Mouse (Mus musculus) left cerebral cortex, postnatal 36 days (tissue): ENCODE measurements around the gene Kng1. TPM values are rescaled to one million over a fixed set of nuclear protein-coding genes. Genes with fewer than 3 reads are reported as not detected.

Experiments
- DNase-seq, 2 experiments: peaks; one replicate each; pipeline ENCODE4 v3.0.0; 2021 to 2022; ENCODE audit warnings: low spot score in 2 of 2, mixed read lengths in 1 of 2
- intact Hi-C: fragments of 180-260 bp; cut with DNase I; formaldehyde crosslinking; loops from one replicate; pipeline ENCODE4 v1.15.1; 2025
- microRNA-seq: library from miRNA; unstranded; fragments of <30 nt; microRNA quantifications from one replicate; pipeline ENCODE4 v1.2.0, GENCODE M21; 2022
- total RNA-seq, 2 experiments: library from RNA; stranded (reverse); gene quantifications; 2 replicates each; pipeline ENCODE4 v1.2.3; 2021

The Kng1 gene
- total RNA-seq, 2 experiments from 2014 or later, result not detected

DNA sequence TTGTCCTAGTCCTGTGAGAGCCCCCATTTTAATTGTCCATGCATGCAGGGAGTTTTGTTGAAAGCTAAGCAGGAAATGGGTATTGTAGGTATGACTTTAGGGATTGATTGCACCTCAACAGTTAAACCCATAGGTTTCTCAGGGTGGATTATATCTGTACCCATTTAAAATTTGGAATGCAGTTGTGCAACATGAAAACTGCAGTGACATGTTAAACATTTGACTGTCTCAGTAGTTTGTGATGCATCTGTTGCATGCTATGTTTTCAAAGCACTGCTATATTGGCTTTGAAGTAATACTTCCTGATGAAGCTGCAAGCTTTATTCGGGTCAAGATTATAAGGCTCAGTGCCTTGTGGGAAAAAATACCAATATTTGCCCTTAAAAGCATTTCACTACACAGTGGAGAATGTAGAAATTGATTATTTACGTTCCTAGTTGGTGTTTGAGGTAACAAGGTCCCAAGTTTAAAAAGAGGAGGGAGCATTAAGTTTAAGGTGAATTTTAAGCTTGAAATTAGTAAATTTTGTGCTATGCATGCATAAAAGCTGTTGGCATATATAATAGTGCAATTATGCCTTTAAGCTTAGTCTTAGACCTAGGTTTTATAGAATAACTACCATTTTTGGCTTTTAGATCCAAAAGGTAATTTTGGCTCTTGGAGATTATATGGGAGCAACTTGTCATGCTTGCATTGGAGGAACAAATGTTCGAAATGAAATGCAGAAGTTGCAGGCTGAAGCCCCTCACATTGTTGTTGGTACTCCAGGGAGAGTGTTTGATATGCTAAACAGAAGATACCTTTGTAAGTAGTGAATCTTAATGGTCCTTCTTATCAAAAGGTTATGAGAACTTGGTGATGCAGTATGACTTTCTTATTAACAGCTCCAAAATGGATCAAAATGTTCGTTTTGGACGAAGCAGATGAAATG is 52.0 kb downstream of the Kng1 start:
- intact Hi-C loops, result no loop called here
- DNase-seq, result no peak

DNA sequence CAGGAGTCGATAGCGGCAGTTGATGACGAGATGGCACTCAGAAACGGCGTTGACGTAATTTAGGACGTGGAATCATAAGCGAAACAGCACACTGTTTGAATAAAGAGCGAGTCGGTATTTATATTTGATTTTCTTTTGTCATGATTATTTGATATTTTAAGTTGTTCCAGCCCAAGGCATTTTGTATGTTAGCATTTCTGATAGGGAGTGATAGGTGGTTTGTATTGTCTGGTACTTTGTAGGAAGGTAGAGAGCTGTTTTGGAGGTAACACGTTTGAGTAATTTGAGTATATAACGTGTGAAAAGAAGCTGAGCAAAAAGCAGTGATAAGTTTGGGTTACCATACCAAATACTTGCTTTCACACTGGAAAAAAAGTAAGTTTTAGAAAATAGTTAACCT is 54.7 kb downstream of the Kng1 start:
- intact Hi-C loops, result no loop called here
- DNase-seq, result no peak

DNA sequence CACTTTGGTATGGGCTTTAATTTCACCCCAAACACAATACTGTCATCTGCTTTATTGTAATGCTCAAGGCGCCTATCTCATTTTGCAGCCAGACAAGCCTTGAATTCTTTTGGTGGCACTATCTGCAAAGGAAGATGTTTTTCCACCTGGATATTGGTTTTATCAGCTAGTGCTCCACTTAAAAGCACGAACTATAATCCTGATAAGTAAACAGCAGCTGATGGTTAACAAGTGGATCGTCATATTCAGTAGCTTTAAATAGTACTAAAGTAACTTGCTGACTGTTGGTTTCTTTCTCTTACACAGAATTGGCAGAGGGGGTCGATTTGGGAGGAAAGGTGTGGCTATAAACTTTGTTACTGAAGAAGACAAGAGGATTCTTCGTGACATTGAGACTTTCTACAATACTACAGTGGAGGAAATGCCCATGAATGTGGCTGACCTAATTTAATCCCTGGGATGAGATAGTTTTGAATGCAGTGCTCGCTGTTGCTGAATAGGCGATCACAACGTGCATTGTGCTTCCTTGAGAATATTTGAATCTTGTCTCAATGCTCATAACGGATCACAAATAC is 55.3 kb downstream of the Kng1 start:
- intact Hi-C loops, result no loop called here
- DNase-seq, result no peak

DNA sequence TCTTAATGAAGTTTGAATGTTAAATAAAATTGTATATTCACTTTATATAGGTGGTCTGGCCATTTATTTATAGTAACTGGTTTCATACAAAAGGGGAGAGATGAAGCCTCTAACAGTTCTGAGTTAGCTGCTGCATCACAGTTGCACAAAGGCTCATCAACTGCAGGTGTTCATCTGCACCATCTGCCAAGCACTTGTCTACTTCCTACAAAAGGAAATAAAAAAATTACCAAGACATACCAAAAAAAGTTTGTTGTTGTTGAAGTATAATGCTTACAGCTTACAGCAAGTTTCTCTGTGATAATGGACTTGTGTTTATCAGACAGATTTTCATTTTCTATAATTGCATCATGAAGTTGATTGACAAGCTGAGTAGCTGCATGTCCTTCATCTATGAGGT is 56.2 kb downstream of the Kng1 start:
- intact Hi-C loops, result no loop called here
- no peak for DNase-seq

DNA sequence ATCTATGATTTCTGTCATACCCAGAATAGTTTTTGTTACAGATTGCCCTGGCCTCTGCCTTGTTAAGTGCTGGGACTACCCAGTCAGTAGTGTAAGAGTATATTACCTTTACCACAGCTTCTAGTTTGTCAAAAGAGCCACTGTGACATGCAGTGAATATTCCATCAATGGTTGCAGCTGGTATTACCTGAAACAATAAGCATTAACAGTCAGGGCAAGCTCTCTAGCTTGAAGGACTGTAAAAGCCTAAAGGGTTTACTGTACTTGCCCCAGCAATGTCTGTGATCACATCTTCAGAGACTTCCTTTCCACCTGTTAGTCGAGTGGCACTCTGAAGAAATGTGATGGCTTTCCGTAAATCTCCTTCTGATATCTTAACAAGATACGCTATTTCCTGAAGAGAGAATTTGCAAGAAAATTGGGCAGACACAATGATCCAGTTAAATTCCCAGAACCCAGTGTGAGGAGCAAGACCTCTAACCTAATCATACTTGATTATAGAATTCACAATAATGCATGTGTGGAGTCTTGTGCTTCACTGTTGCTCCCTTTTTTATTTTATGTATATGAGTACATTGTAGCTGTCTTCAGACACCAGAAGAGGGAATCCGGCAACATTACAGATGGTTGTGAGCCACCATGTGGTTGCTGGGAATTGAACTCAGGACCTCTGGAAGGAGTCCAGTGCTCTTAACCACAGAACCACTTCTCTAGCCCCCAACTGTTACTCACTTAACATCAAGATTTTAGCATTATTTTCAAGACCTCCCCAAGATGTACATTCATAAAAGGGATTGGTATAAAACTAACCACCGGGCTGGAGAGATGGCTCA is 56.9 kb downstream of the Kng1 start:
- intact Hi-C loops, result no loop called here
- no peak for DNase-seq

DNA sequence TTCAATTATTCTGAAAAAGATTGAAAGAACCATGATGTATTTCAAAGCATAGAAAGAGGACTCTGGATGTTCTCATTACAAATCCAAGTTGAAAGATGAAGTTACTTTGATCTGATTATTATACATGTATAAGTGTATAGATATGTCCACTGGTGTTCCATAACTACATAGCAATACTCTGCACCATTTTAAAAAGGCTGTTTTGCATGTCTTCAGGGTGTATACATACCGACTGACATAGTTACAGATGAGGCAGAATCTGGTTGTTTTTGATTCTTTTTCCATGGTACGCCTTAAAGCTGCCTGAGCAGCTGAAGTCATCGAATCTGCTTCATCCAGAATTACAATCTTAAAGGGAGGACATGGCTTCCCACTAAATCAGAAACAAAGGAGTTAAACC is 57.8 kb downstream of the Kng1 start:
- intact Hi-C loops, result no loop called here
- DNase-seq, result no peak

DNA sequence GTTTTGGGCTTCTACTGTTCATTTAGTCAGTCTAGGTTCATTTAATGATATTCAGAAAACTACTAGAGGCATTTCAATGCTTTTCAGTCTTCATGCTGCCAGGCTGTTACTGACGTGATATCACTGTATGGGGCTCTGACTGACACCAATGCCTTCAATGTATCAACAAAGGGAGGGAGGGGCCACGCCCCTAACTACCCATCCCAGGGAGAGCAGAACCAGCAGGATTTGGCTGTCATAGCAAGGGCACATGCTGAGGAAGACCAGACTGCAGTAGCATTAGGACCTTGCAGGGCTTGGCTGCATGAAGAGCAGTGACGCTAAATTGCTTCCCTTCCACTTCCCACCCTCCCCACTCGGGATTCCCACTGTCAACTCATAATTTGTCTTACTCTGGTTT is 59.5 kb downstream of the Kng1 start:
- intact Hi-C loops, result no loop called here
- DNase-seq, result no peak

DNA sequence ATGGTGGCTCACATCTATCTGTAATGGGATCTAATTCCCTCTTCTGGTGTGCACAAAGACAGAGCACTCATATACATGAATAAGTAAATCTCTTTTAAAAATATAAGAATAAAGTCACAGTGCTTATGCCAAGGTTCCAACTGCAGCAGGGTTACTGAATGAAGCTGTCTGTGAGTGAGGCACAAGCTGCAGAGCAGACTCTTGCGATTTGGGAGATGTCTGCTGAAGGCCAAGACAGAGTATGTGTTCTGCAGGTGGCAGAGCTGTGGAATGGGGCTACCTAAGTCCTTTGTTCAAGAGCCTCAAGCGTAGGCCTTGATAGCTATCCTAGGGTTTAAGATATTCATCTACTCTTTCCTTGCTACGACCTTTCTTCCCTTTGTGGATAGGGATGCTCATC is 64.8 kb downstream of the Kng1 start:
- intact Hi-C loops, result no loop called here
- DNase-seq, result no peak

DNA sequence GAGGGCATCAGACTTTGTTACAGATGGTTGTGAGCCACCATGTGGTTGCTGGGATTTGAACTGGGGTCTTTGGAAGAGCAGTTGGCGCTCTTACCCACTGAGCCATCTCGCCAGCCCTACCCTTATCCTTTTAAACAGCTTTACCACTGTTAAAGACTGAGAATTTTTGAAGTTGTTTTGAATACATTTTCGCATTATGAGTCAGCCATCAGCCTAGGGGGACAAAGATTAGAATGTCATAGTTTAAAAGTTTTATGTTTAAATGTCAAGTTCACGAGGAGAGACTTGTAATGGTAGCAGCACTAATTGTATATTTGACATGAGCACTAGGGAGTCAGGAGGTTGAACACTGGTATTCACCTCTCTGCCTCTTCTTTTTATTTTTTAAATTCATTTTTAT is 65.4 kb downstream of the Kng1 start:
- intact Hi-C loops, result no loop called here
- DNase-seq, result no peak

DNA sequence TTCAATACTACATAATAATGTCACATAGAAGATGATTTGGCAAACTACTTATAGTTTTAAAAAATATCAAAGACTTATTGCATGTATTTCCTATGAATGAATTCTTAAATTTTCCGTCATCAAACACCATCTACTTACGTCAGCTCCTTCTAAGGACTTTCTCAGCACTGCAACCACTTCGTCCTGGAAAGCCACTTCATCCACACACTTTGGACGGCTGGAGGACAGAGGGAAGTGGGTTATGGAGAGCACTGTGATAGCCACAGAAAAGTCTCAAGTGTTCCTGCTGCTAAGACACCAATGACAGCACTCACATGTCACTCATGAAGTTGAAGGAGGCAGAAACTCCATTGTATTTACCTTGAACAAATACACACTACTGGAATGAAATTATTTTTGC is 66.7 kb downstream of the Kng1 start:
- no peak for DNase-seq
- intact Hi-C loops, result no loop called here

DNA sequence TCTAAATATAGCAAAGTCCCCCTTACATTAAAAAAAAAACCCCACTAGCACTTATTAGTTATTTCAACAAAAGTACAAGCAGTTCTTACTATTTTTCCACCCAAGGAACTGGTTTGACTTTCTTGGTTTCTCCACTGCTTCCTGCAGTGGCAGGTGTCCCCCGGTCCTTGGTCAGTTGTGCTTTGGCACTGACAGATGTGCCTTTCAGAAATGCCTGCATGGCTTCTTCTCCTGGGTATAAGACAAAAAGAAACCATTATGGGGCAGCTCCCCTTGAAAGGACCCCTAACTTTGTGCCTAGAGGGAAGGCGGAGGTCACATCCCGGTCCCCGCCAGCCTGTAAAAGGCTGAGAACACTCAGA is 69.6 kb downstream of the Kng1 start:
- DNase-seq, result no peak
- intact Hi-C loops, result loop anchor here (2.0 to 5.0 kb wide), 2 partner anchors 20 to 270 kb away; partner anchors contain the start of genes Dnajb11, Eif4a2 and Tbccd1

DNA sequence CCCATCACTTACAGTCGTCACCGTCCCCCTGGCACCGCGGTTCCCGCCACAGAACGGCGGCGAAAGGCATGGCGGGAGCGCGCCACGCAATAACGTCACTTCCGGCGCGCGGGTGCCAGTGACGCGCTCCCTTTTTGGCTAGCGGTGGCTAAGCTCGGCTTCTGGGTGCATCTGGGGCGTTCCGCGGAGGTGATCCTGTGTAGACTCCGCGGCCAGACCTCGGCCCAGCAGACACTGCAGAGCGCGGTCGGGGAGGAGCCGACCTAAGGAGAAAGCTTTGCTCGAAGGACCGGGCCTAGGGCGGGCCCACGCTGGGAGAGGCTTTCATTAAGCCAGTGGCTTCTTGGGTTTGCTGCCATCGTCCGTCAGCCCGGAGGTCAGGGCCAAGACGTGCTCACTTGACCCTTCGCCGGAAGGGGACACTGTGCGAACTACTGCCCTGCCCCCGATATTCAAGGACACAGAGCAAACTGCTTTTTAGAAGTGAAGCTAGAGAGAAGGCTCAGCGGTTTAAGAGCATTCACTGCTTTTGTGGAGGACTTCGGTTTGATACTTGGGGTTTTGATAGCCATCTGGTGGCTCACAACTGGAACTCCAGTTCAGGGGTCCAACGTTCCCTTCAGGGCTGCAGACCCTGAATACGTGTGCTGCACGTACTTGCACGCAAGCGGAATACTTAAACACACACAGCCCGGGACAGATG is 70.2 kb downstream of the Kng1 start, which contains the start of gene Rfc4:
Gene Rfc4, minus strand, starts transcription at position 65 of the 703 bp plus-strand sequence.
- intact Hi-C loops, result loop anchor here (2.0 to 5.0 kb wide), 2 partner anchors 21 to 271 kb away; partner anchors contain the start of genes Dnajb11, Eif4a2 and Tbccd1
- peak; percentile 95 to 97 for DNase-seq

DNA sequence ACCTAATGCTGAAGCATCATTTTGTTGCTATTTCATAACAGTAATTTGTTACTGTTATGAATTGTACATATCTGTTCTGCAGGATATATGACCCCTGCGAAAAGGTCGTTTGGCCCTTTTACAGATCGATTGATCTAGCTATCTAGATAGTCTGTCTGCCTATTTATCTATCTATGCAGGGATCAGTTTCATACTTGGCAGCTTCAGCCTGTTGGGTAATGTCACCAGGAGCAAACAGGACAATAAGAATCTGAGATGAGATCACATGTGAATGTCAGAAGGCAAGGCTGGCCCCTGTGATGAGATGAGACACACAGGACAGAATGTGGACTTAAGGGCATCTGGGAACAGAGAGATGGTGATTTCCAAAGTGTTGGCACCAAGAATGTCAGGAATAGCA is 72.6 kb downstream of the Kng1 start:
- intact Hi-C loops, result no loop called here
- no peak for DNase-seq

Small RNA genes lying within 50 kb of the gene (microRNA-seq; reads per million reads assigned to microRNA genes)
- gene Gm49346, result 0.76 reads per million

Other genes with a start within 250 kb of the Kng1 start
- not detected for gene Crygs, start 246.3 kb upstream of the Kng1 start, total RNA-seq
- 10 to 100 TPM; 13.8 to 16.3 TPM for gene Tbccd1, start 200.2 kb upstream of the Kng1 start, total RNA-seq
- 10 to 100 TPM; 64.7 to 71.8 TPM for gene Dnajb11, start 200.0 kb upstream of the Kng1 start, total RNA-seq
- gene Ahsg, start 166.6 kb upstream of the Kng1 start, total RNA-seq, result not detected
- not detected for gene Fetub, start 139.5 kb upstream of the Kng1 start, total RNA-seq
- not detected for gene Hrg, start 106.8 kb upstream of the Kng1 start, total RNA-seq
- not detected for gene Kng2, start 28.4 kb upstream of the Kng1 start, total RNA-seq
- gene Eif4a2, start 49.6 kb downstream of the Kng1 start, total RNA-seq, result 100 to 1,000 TPM; 863 to 878 TPM
- 1 to 10 TPM; 6.8 to 7.3 TPM for gene Rfc4, start 69.9 kb downstream of the Kng1 start, total RNA-seq
- gene Adipoq, start 88.7 kb downstream of the Kng1 start, total RNA-seq, result not detected
- gene St6gal1, start 166.9 kb downstream of the Kng1 start, total RNA-seq, result 10 to 100 TPM; 15.5 to 17.3 TPM